Mouse (Mus musculus) embryonic stem cell, embryonic (primary cell): ENCODE data around the gene Lrrc36.

ENCODE experiments used
- CTCF ChIA-PET, 4 experiments: fragments of 300-600 bp in 2 of 4; fragments of 350-600 bp in 2 of 4; sonication (Branson Sonifier 250); formaldehyde crosslinking; loops; one replicate each; lab custom pipeline; 2022; ENCODE audit warnings: inconsistent platforms in 2 of 4; lab: Charles Lee
- POLR2A ChIA-PET, 4 experiments: fragments of 300-600 bp in 2 of 4; fragments of 350-600 bp in 2 of 4; sonication (Branson Sonifier 250); formaldehyde crosslinking; loops; one replicate each; lab custom pipeline; 2022; ENCODE audit warnings: antibody characterized with exemption in 4 of 4, inconsistent platforms in 1 of 4; lab: Charles Lee

Lrrc36 gene

GRCm38 (mm10) chr8:105406416-105406815, 7.0 kb upstream of the Lrrc36 start:
- ChIA-PET CTCF (interaction anchor here in 2 of 4 experiments (1.1 to 1.2 kb wide), 2 partner anchors 9 to 33 kb away, joined by 3 to 4 read pairs; no protein-coding TSS in a partner anchor), POLR2A (no interaction called here)

- CTCF ChIA-PET = no interaction called here
- POLR2A ChIA-PET = no interaction called here
Observed at GRCm38 (mm10) chr8:105408331-105408730, 5.0 kb upstream of the Lrrc36 start.

GRCm38 (mm10) chr8:105409947-105410346, 3.4 kb upstream of the Lrrc36 start:
- ChIA-PET POLR2A (interaction anchor here in 1 of 4 experiments (0.7 kb wide), 1 partner anchor 196 kb away, joined by 7 read pairs; no protein-coding TSS in a partner anchor), CTCF (interaction anchor here in 3 of 4 experiments (0.5 to 0.7 kb wide), 4 partner anchors 29 to 187 kb away, joined by 3 to 5 read pairs (median 4); no protein-coding TSS in a partner anchor)

- CTCF ChIA-PET = interaction anchor here in 1 of 4 experiments (1.7 kb wide), 1 partner anchor 150 kb away, joined by 3 read pairs; the partner anchor contains the start of gene Hsf4
- POLR2A ChIA-PET = interaction anchor here in 2 of 4 experiments (0.6 to 1.3 kb wide), 3 partner anchors 8 to 481 kb away, joined by 3 to 5 read pairs (median 3); no protein-coding TSS in a partner anchor
Observed at GRCm38 (mm10) chr8:105418992-105419391, 5.6 kb downstream of the Lrrc36 start.

- ChIA-PET CTCF (interaction anchor here in 1 of 4 experiments (1.1 to 1.7 kb wide), 2 partner anchors 63 to 151 kb away, joined by 3 to 6 read pairs; partner anchors contain the start of gene Hsf4), POLR2A (interaction anchor here in 1 of 4 experiments (1.3 kb wide), 1 partner anchor 12 kb away, joined by 3 read pairs; no protein-coding TSS in a partner anchor)
Observed at GRCm38 (mm10) chr8:105419800-105420199, 6.4 kb downstream of the Lrrc36 start.

- ChIA-PET CTCF (no interaction called here), POLR2A (no interaction called here)
Observed at GRCm38 (mm10) chr8:105422006-105422405, 8.6 kb downstream of the Lrrc36 start.

GRCm38 (mm10) chr8:105426878-105427277, 13.5 kb downstream of the Lrrc36 start:
- CTCF ChIA-PET = interaction anchor here in 2 of 4 experiments (1.0 to 1.5 kb wide), 4 partner anchors 12 to 89 kb away, joined by 3 to 7 read pairs (median 4); no protein-coding TSS in a partner anchor
- POLR2A ChIA-PET = interaction anchor here in 3 of 4 experiments (0.5 to 1.3 kb wide), 5 partner anchors 8 to 51 kb away, joined by 3 to 5 read pairs (median 3); partner anchors contain the start of gene Tppp3 (in 1 of the 3)

GRCm38 (mm10) chr8:105431743-105432515, 18.6 kb downstream of the Lrrc36 start:
- ChIA-PET CTCF (interaction anchor here in 3 of 4 experiments (0.6 to 3.3 kb wide), 15 partner anchors 9 to 832 kb away, joined by 3 to 23 read pairs (median 4); partner anchors contain the start of gene Tppp3 (in 3 of the 3)), POLR2A (interaction anchor here in 3 of 4 experiments (0.6 to 2.7 kb wide), 14 partner anchors 10 to 285 kb away, joined by 3 to 12 read pairs (median 4); partner anchors contain the start of genes Kctd19 (in 1 of the 3) and Tppp3 (in 1 of the 3))

- ChIA-PET POLR2A (interaction anchor here in 3 of 4 experiments (0.6 to 2.7 kb wide), 12 partner anchors 9 to 567 kb away, joined by 3 to 12 read pairs (median 3); partner anchors contain the start of gene Tppp3 (in 2 of the 3)), CTCF (interaction anchor here (0.8 to 3.3 kb wide), 12 partner anchors 8 to 58 kb away, joined by 3 to 23 read pairs (median 4); partner anchors contain the start of gene Tppp3 (in 1 of the 4))
Observed at GRCm38 (mm10) chr8:105433021-105433420, 19.6 kb downstream of the Lrrc36 start.

- CTCF ChIA-PET = interaction anchor here (1.2 to 3.3 kb wide), 8 partner anchors 8 to 59 kb away, joined by 3 to 23 read pairs (median 4); no protein-coding TSS in a partner anchor
- POLR2A ChIA-PET = interaction anchor here in 3 of 4 experiments (0.6 to 2.7 kb wide), 11 partner anchors 8 to 567 kb away, joined by 3 to 7 read pairs (median 3); partner anchors contain the start of gene Tppp3 (in 2 of the 3)
Observed at GRCm38 (mm10) chr8:105433511-105433910, 20.1 kb downstream of the Lrrc36 start.

GRCm38 (mm10) chr8:105434136-105434535, 20.8 kb downstream of the Lrrc36 start:
- CTCF ChIA-PET = interaction anchor here in 3 of 4 experiments (1.2 to 2.0 kb wide), 5 partner anchors 8 to 60 kb away, joined by 3 to 6 read pairs (median 4); no protein-coding TSS in a partner anchor
- POLR2A ChIA-PET = interaction anchor here in 2 of 4 experiments (0.6 to 2.7 kb wide), 6 partner anchors 8 to 1153 kb away, joined by 3 to 7 read pairs (median 3); partner anchors contain the start of gene Tppp3 (in 1 of the 2)

- ChIA-PET POLR2A (interaction anchor here in 1 of 4 experiments (0.7 to 1.1 kb wide), 4 partner anchors 14 to 283 kb away, joined by 3 to 6 read pairs (median 3); no protein-coding TSS in a partner anchor), CTCF (interaction anchor here in 2 of 4 experiments (0.5 to 4.4 kb wide), 3 partner anchors 41 to 85 kb away, joined by 3 to 54 read pairs (median 4); no protein-coding TSS in a partner anchor)
Observed at GRCm38 (mm10) chr8:105436218-105436617, 22.8 kb downstream of the Lrrc36 start.

GRCm38 (mm10) chr8:105437078-105437748, 23.8 kb downstream of the Lrrc36 start:
- ChIA-PET POLR2A (no interaction called here), CTCF (interaction anchor here in 2 of 4 experiments (0.6 to 4.4 kb wide), 4 partner anchors 34 to 96 kb away, joined by 3 to 54 read pairs (median 4); partner anchors contain the start of gene Tppp3 (in 1 of the 2))

- ChIA-PET CTCF (interaction anchor here (0.6 to 4.4 kb wide), 35 partner anchors 9 to 839 kb away, joined by 3 to 90 read pairs (median 4); partner anchors contain the start of gene Tppp3 (in 4 of the 4)), POLR2A (interaction anchor here (0.5 to 1.4 kb wide), 11 partner anchors 31 to 887 kb away, joined by 3 to 7 read pairs (median 4); partner anchors contain the start of genes Hsd11b2 (in 2 of the 4) and Tppp3 (in 1 of the 4))
Observed at GRCm38 (mm10) chr8:105438865-105439264, 25.5 kb downstream of the Lrrc36 start.

- ChIA-PET CTCF (interaction anchor here (0.5 to 5.0 kb wide), 93 partner anchors 8 to 581 kb away, joined by 3 to 90 read pairs (median 4); partner anchors contain the start of genes Tppp3 (in 4 of the 4), 4931428F04Rik (in 1 of the 4), Fhod1 (in 1 of the 4) and Hsd11b2 (in 1 of the 4)), POLR2A (interaction anchor here (0.5 to 3.4 kb wide), 14 partner anchors 8 to 217 kb away, joined by 3 to 17 read pairs (median 5); partner anchors contain the start of genes Tppp3 (in 3 of the 4), D230025D16Rik (in 1 of the 4) and Ripor1 (in 1 of the 4))
Observed at GRCm38 (mm10) chr8:105441433-105441832, 28.1 kb downstream of the Lrrc36 start.

GRCm38 (mm10) chr8:105442661-105443060, 29.3 kb downstream of the Lrrc36 start:
- ChIA-PET CTCF (interaction anchor here in 3 of 4 experiments (0.8 to 5.0 kb wide), 15 partner anchors 9 to 116 kb away, joined by 3 to 87 read pairs (median 11); partner anchors contain the start of gene Tppp3 (in 2 of the 3)), POLR2A (interaction anchor here in 2 of 4 experiments (1.9 to 3.4 kb wide), 4 partner anchors 10 to 37 kb away, joined by 6 to 17 read pairs (median 8); partner anchors contain the start of gene Tppp3 (in 2 of the 2))
